Mouse (Mus musculus): ENCODE measurements around the gene H2afj. TPM values are rescaled to one million over a fixed set of nuclear protein-coding genes. Genes with fewer than 3 reads are reported as not detected.
A peak's percentile ranks its signal among the peaks of the same experiment; 100 is the strongest.

H2afj gene
- polyA plus RNA-seq, 1 experiment from 2014 or later, result 81.5 TPM

DNA sequence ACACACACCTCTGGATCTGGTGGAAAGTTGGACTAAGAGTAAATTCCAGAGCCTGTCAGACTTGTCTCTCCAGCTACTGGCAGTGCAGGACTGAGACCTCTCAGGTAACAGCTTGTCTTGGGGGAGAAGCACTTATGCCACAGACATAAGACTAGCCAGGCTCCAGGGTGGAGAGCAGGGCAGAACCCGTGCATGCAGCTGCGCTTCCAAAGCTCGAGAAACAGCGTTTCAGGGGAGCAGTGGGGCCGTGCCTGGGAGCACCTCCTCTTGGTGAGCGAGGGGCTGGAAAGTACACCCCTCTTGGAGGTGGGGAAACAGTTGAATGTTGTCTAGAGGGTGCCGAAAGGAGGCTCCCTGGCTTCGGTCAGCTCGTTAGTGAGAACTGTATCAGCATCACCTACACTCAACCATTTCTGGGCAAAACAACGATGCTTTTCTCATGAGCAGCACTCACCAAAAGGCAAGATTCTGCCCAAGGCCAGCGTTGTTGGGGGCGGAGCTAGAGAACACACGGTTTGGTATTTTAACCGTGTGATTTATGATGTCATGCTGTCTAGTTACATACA is 48.1 kb downstream of the H2afj start:
- DNase-seq (ENCODE audit: low spot score) (no peak), ATAC-seq (ENCODE audit: insufficient read depth, low FRiP score, low TSS enrichment) (no peak)
- Histone ChIP-seq H3K36me3 (ENCODE audit: control insufficient read depth, insufficient read depth, low read length) (no peaks in the 10 kb centered on the region), H3K27me3 (ENCODE audit: control insufficient read depth, insufficient read depth, low read length) (no peaks in the 10 kb centered on the region), H3K9ac (ENCODE audit: low read length) (no peak overlapping the region; the same call in 1 of the 2 replicates), H3K4me2 (ENCODE audit: low read depth) (no peak overlapping the region), H3K4me3 (ENCODE audit: low read depth, low read length) (no peak overlapping the region), H3K9me3 (ENCODE audit: control insufficient read depth, low read length) (no peaks in the 10 kb centered on the region), H3K4me1 (ENCODE audit: control insufficient read depth, insufficient read depth, low read length) (no peaks in the 10 kb centered on the region), H3K27ac (ENCODE audit: low read depth, low read length) (no peak overlapping the region)
- 65% methylated on average over 14 of the region's 14 CpGs for WGBS

DNA sequence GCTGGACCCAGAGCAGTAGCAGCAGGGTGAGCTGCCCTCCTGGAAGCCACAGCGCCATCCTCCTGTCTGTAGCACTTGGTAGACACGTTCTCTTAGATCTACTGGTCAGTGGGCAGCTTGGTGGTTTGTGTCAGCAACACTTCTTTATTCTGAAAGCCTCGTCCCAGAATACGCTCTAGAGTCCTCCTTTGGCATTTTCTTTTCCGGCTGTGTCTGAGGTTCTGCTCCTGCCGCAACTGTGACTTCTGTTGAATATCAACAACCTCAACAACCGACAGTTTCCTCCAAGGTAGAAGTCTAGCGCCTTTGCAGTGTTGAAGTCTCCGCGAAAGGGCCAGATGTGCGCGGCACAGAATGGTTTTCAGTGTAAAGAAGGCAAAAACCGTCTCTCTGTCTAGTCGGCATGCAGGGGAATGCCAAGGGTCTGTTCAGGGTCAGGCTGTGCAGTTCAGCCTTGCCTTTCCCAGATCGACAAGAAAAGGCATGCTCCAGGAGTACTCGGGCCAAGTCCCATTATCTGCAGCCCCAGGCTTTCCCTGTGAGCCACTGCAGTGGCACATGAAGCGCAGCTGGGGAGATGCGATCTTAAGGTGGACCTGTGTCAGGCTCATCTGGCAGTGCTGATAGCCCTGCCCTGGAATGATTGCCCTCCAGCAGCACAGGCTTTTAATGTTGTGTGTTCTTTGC is 49.3 kb downstream of the H2afj start, which contains the start of gene Art4:
TSS of gene Art4 (minus strand) at position 548 of the 687 bp plus-strand sequence.
- ATAC-seq (ENCODE audit: insufficient read depth, low FRiP score, low TSS enrichment), result no peak
- no peak for DNase-seq (ENCODE audit: low spot score)
- H3K27me3 ChIP-seq (ENCODE audit: control insufficient read depth, insufficient read depth, low read length), result no peaks in the 10 kb centered on the region
- no peaks in the 10 kb centered on the region for H3K36me3 ChIP-seq (ENCODE audit: control insufficient read depth, insufficient read depth, low read length)
- no peak within 1 kb of the TSS for H3K9ac ChIP-seq (ENCODE audit: low read length)
- H3K4me2 ChIP-seq (ENCODE audit: low read depth), result no peak within 1 kb of the TSS
- H3K4me1 ChIP-seq (ENCODE audit: control insufficient read depth, insufficient read depth, low read length), result no peaks in the 10 kb centered on the region
- WGBS, result 78% methylated on average over 18 of the region's 18 CpGs
- H3K9me3 ChIP-seq (ENCODE audit: control insufficient read depth, low read length), result no peaks in the 10 kb centered on the region
- H3K27ac ChIP-seq (ENCODE audit: low read depth, low read length), result 0 out of 2 replicates have a peak within 1 kb of the TSS, but pooled peaks have one; percentile 3
- H3K4me3 ChIP-seq (ENCODE audit: low read depth, low read length), result no peak within 1 kb of the TSS

DNA sequence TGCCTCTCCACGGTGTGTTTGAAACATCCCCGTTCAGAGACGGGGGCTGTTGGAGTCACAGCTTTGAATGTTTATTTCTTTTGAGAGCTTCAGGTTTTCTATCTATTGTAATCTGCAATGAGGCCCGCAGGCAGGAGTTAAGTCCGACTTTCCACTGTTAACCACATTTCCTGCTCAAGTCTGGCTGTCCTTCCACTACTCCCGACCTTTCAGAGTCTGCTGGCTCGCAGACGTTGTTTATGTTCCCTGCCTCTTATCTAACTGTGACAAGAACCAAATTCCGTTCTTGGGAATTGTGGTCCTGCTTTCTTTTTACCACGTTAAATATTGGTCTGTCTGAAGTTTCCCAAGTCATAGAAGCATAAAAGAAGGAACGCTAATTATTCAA is 49.8 kb downstream of the H2afj start:
- no peak for ATAC-seq (ENCODE audit: insufficient read depth, low FRiP score, low TSS enrichment)
- Histone ChIP-seq H3K9ac (ENCODE audit: low read length) (no peak overlapping the region), H3K27ac (ENCODE audit: low read depth, low read length) (0 out of 2 replicates have a peak overlapping the region, but pooled peaks have one; percentile 3), H3K4me2 (ENCODE audit: low read depth) (no peak overlapping the region), H3K4me3 (ENCODE audit: low read depth, low read length) (no peak overlapping the region), H3K36me3 (ENCODE audit: control insufficient read depth, insufficient read depth, low read length) (no peaks in the 10 kb centered on the region), H3K27me3 (ENCODE audit: control insufficient read depth, insufficient read depth, low read length) (no peaks in the 10 kb centered on the region), H3K4me1 (ENCODE audit: control insufficient read depth, insufficient read depth, low read length) (no peaks in the 10 kb centered on the region), H3K9me3 (ENCODE audit: control insufficient read depth, low read length) (no peaks in the 10 kb centered on the region)
- 58% methylated on average over 11 of the region's 11 CpGs for WGBS
- no peak for DNase-seq (ENCODE audit: low spot score)

DNA sequence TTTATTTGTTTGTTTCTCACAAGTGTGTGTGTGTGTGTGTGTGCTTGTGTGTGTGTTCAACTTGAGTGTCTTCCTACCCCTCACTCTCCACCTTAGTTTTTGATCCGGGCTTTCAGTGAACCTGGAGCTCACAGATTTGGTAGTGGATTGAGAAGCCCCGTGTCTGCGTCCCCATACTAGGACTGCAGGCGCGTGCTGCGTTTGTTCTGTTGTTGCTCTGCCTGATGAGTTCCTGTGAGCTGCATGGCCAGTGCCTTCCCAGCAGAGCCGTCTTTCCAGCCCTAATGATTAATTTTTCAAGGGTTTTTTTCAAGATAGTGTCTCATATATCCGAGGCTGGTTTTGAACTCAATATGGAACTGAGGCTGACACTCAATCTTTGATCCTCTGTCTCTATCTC is 50.4 kb downstream of the H2afj start:
- 80% methylated on average over 8 of the region's 8 CpGs for WGBS
- Histone ChIP-seq H3K4me2 (ENCODE audit: low read depth) (no peak overlapping the region), H3K9ac (ENCODE audit: low read length) (no peak overlapping the region), H3K4me1 (ENCODE audit: control insufficient read depth, insufficient read depth, low read length) (no peaks in the 10 kb centered on the region), H3K27ac (ENCODE audit: low read depth, low read length) (no peak overlapping the region), H3K4me3 (ENCODE audit: low read depth, low read length) (no peak overlapping the region), H3K27me3 (ENCODE audit: control insufficient read depth, insufficient read depth, low read length) (no peaks in the 10 kb centered on the region), H3K9me3 (ENCODE audit: control insufficient read depth, low read length) (no peaks in the 10 kb centered on the region), H3K36me3 (ENCODE audit: control insufficient read depth, insufficient read depth, low read length) (no peaks in the 10 kb centered on the region)
- ATAC-seq (ENCODE audit: insufficient read depth, low FRiP score, low TSS enrichment) (no peak), DNase-seq (ENCODE audit: low spot score) (no peak)

Small RNA genes lying within 50 kb of the gene (microRNA-seq; reads per million reads assigned to microRNA genes)
- gene Gm44364, result not detected

Other genes starting within 250 kb of the H2afj start
- 2.0 and 2.2 TPM in 2 replicates for gene Plbd1, start 146.3 kb upstream of the H2afj start, polyA plus RNA-seq (2014; fragmentation: Nextera tagmentation; extraction: Ambion mirVana)
- gene Gucy2c, start 26.5 kb upstream of the H2afj start, polyA plus RNA-seq (2014; fragmentation: Nextera tagmentation; extraction: Ambion mirVana), result 0.30 and 0.40 TPM in 2 replicates
- 0.61 and 1.0 TPM in 2 replicates for gene Hist4h4, start 3.8 kb upstream of the H2afj start, polyA plus RNA-seq (2014; fragmentation: Nextera tagmentation; extraction: Ambion mirVana)
- gene BC049715, start 19.4 kb downstream of the H2afj start, polyA plus RNA-seq (2014; fragmentation: Nextera tagmentation; extraction: Ambion mirVana), result 0.94 and 1.3 TPM in 2 replicates
- gene Wbp11, start 20.0 kb downstream of the H2afj start, polyA plus RNA-seq (2014; fragmentation: Nextera tagmentation; extraction: Ambion mirVana), result 150 and 154 TPM in 2 replicates
- 0.50 and 1.0 TPM in 2 replicates for gene Smco3, start 27.2 kb downstream of the H2afj start, polyA plus RNA-seq (2014; fragmentation: Nextera tagmentation; extraction: Ambion mirVana)
- 1.0 and 1.6 TPM in 2 replicates for gene Art4, start 49.5 kb downstream of the H2afj start, polyA plus RNA-seq (2014; fragmentation: Nextera tagmentation; extraction: Ambion mirVana)
- 8.3 and 10.3 TPM in 2 replicates for gene Mgp, start 67.6 kb downstream of the H2afj start, polyA plus RNA-seq (2014; fragmentation: Nextera tagmentation; extraction: Ambion mirVana)
- 0.23 and 0.50 TPM in 2 replicates for gene Erp27, start 113.9 kb downstream of the H2afj start, polyA plus RNA-seq (2014; fragmentation: Nextera tagmentation; extraction: Ambion mirVana)
- gene Pde6h, start 115.6 kb downstream of the H2afj start, polyA plus RNA-seq (2014; fragmentation: Nextera tagmentation; extraction: Ambion mirVana), result not detected in 2 replicates
- 27.2 and 29.7 TPM in 2 replicates for gene Arhgdib, start 133.7 kb downstream of the H2afj start, polyA plus RNA-seq (2014; fragmentation: Nextera tagmentation; extraction: Ambion mirVana)

All from neural tube, embryonic 11.5 days (tissue).